Mouse (Mus musculus) 3T3-L1 (cell line): ENCODE results near the gene Elp4.

ENCODE experiments used
- DNase-seq: peaks from one replicate; pipeline ENCODE4 v3.0.0-alpha.2; 2015; ENCODE audit warnings: low read depth, low spot score

The Elp4 gene

DNA sequence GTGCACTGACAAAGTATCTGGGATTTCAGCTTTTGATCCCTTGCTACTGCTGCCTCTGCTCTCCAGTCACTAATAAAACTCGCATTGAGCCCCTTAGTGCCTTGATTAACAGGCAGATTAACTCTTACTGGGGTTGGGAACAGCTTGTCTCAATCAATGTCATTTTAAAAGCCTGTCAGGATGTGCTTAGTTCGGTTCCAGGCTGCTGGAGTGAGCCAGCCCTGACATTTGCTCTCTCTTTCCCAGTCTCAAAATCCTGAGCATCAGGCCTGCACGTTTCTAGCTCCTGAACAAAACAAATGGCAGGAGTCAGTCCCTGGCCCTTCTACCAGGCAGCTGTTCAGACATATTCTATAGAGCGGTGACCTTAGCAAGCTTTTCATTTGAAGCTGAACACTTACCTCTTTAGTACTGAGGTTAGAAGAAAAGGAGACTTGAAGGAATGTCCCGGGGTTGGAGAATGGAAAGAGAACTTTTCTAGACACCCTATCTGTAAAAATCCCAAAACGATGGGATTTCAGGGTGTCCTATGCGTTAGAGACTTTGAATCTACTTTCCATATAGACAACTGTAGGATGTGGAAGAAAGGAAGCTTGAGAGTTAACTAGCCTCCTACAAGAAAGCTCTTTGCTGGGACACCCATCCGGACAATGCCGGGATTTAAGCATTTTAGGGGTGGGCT, 233.1 kb downstream of the Elp4 start:
- no peak for DNase-seq

GRCm38 (mm10) chr2:105670731-105671095, 233.7 kb downstream of the Elp4 start:
- DNase-seq, result no peak

DNA sequence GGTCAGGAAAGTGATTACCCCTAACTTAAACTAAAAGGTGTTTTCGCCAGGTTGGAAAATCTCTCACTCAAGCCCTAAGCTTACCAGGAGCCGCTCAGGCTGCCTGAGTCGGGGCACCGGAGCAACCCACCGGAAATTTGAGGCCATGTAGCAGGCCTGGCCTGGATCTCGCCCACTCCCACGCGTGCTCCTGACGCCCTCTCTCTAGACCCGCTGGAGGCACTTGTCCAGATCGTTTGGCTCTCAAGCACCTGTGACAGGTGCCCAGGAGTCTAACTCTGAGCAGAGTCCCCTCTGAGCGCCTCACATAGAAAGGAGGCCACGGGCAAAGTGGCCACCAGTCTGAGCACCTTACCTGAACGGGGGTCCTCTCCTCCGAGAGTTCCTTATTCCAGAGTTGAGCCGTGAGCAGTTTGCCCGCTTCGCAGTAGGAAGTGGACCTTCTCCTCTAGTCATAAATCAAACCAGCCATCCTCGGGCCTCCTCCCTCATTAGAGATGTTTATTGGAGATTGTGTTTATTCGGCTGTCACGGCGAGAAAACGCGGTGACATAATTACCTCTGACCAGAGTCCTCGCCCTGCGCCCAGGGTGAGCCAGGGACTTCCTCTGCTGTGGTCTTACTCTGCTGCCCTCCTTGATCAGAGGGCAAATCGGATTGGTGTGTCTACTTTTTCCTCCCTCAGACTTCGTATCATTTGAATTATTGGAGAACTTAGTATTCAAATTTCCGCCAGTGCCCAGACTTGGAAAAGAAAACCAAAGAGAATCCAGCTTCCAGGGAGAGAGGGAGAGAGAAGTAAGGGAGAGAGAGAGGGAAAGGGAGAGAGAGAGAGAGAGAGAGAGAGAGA, 234.3 kb downstream of the Elp4 start:
- DNase-seq, result no peak

DNA sequence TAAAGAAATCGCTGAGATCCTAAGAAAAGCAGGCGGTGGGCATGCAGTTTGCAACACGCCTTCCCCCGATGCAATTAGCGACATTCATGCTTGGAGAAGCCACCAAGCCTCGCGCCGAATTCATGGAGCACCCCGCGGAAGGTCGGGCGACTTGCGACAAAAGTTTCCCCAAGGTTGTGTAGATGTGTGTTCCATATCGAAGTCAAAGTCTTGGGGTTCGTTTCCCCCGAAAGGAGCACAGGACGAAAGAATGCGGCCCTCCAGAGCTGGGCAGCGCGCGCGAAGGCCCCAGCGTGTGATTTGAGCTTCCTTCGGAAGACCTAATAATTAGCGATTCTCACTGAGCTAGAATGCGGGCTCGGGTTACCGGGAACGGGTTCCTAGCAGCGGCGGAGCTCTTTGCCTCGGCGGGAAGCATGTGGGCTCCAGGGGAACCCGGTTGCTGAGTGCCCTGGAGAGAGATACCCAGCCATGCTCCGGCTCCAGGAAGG, 234.9 kb downstream of the Elp4 start:
- DNase-seq, result no peak

DNA sequence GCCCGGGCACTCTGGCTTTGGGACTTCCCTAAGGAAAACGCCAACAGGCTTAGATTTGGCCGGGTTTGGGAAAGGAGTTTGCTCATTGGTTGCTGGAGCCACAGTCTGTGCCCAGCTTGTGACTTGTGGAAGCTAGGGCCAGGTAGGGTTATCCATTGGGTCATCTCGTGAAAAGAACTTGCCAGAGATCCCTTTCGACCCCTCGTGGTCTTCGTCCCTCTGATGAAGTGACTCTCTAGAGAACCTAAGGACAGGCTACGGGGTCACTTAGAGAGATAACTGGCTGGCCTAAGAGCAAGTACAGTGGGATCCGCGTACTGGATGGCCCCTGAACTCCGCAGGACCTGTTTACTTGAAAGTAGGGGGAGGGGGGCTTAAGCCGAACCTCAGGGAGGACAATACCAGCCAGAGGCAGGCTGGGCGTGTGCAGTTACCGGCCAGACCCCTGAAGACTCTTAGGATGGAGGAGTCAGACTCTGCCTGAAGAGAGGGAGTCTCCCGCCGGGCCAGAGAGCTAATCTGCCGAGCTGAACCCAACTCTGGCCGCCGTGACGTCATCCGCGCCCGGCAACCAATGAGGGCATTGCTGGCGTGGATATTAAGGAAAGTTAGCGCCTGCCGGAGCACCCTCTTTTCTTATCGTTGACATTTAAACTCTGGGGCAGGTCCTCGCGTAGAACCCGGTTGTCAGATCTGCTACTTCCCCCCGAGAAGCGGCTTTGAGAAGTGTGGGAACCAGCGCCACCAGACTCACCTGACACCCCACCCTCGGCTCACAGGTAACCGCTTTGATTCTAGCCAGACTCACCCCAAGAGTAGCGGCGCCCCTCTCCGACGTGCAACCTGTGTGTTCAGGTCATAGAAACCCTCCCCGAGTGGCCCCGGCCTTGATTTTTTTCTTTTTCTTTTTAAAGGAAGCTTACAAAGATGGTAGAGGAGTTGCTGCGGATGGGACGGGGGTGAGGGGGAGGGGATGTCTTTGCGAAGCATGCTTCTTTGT, 235.8 kb downstream of the Elp4 start, which contains the start of gene Pax6:
Gene Pax6, plus strand, starts transcription at position 630 of the 1,000 bp plus-strand sequence.
- no peak for DNase-seq

- no peak for DNase-seq
Measured at GRCm38 (mm10) chr2:105667626-105667950, 236.8 kb downstream of the Elp4 start.

GRCm38 (mm10) chr2:105666763-105667625, 237.4 kb downstream of the Elp4 start:
- no peak for DNase-seq

GRCm38 (mm10) chr2:105666331-105666730, 238.0 kb downstream of the Elp4 start:
- no peak for DNase-seq

- no peak for DNase-seq
Measured at GRCm38 (mm10) chr2:105665491-105666250, 238.7 kb downstream of the Elp4 start.

DNA sequence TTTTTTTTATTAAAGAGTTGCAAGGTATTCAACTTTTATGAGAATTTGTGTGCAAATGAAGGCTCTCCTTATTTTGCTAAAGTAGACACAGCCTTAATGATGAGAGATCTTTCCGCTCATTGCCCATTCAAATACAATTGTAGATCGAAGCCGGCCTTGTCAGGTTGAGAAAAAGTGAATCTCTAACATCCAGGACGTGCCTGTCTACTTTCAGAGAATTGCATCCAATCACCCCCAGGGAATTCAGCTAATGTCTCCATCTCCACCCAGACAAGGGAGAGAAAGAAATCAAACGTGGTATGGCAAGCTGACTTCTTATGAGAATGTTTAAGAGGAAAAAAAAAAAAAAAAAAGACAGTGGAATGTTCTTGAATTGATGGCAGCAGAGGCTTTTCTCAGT, 239.4 kb downstream of the Elp4 start:
- no peak for DNase-seq

- no peak for DNase-seq
Measured at GRCm38 (mm10) chr2:105663101-105663511, 241.3 kb downstream of the Elp4 start.

DNA sequence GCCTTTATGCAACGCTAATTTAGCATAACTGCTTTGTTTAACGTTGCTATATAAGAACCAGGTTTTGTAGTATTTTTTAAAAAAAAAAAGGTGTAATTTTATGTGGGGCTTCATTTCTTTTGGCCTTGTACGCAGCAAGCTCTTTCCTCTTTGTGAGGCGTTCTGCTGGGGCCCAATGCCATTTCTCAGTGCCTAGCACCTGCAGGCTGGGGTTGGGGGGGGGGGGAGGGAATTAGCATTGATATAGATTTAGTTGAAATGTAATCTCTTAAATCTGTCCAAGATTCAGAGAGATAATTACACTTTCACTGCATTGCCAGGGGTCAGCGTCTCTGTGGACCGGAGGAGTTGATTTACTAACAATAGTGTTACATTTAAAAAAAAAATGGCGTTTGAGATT, 241.8 kb downstream of the Elp4 start:
- DNase-seq, result no peak

- DNase-seq, result no peak
Measured at GRCm38 (mm10) chr2:105662121-105662520, 242.2 kb downstream of the Elp4 start.

DNA sequence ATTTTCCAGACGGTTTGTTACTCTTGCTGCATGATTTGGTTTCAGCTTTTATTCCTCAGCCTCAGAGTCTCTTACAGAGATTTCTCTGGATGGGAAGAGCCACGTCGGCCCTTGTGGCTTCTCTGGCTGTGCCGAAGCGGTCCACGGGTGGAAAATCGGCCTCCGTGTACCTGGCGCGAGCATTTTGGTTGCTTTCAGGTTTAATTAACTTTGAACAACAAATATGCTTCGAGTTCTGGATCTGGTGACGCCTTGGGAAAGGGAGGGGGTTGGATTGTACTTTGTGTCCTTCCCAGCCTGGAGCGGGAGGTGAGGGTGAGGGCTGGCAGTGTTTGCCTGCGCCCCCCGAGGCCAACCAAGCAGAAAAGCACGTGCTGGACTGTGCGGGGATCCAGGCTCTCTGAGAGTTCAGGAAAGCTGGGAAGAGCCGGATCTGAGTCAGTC, 242.7 kb downstream of the Elp4 start:
- no peak for DNase-seq

DNA sequence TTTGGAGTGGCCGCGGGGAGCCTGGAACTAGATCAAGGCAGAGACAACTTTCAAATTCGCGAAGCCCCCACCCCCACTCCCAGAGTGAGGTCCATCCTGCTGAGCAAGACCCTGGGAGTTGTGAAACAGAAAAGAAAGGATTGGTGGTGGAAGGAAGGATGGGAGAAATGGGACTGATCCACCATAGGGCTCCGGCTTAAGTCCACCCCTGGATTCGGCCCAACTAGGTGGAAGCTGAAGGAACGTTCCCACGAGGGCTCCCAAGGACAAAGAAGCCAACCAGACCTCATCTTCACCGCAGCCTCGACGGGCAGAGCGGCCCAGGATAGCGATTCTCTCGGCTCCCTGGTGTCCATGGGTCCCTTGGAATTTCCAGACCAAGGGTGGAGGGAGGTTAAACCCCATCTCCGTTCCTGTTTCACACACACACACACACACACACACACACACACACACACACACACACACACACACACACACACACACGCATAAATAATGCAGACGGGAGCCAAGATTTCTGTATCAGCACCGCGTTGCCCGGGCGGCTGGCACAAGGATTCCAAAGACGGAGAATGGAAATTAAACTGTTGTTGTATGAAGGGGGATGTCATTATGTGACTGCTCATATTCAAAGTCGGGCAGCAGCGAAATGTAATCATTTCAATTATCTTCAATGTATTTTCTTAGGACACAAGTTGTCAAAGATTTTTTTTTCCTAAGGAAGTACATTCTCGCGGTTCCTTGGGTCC, 243.3 kb downstream of the Elp4 start:
- DNase-seq, result no peak

GRCm38 (mm10) chr2:105659926-105660873, 244.2 kb downstream of the Elp4 start:
- no peak for DNase-seq

- no peak for DNase-seq
Measured at GRCm38 (mm10) chr2:105659350-105659749, 245.0 kb downstream of the Elp4 start.

- DNase-seq, result no peak
Measured at GRCm38 (mm10) chr2:105656456-105656855, 247.9 kb downstream of the Elp4 start.
